Mouse (Mus musculus): ENCODE data around the gene Dnaaf2. TPM values are rescaled to one million over a fixed set of nuclear protein-coding genes. Genes with fewer than 3 reads are reported as not detected.
A peak's percentile ranks its signal among the peaks of the same experiment; 100 is the strongest.

The Dnaaf2 gene
- polyA plus RNA-seq, 1 experiment from 2014 or later: 14.2 TPM

DNA sequence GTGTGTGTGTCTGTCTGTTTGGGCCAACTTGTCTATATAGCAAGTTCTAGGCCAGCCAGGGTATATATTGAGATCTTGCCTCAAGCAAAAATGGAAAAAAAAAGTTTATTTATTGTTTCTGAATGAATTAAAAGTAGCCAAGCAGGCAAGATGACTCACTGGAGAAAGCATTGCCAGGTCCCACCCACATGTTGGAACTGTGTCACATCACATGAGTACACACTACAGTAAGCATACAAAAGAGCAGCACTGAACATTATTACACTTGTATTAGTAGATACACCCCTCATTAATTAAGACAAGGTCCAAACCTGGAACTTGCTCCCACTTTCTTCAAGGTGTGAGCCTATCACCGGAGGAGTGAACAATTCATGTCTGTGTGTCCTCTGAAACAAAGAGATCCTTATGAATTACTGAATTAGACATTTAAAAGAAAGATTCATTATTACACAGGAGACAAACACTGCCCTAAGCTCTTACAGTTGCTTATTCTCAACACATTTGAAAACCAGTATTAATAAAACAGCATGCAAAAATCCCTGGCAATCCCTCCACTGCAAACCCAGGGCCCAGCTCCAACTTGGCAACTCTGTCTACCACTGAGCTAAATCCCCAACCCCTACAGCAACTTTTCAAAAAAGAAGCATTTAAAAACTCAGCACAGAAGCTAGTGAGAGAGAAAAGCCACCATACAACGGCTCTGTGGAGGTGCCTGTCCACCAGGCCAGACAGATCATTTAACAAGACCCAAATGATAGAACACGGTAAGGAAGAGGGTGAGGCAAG, 17.0 kb upstream of the Dnaaf2 start:
- Histone ChIP-seq H3K4me3 (replicated peaks) (no peak overlapping the region), H3K36me3 (peaks cover 45% of the 10 kb centered on the region), H3K4me2 (replicated peaks) (no peak overlapping the region), H3K27ac (replicated peaks) (peak overlapping the region; percentile 49; the same call in 1 of the 2 replicates), H3K9ac (no peak overlapping the region), H3K4me1 (no peaks in the 10 kb centered on the region), H3K27me3 (no peaks in the 10 kb centered on the region), H3K9me3 (replicated peaks) (no peaks in the 10 kb centered on the region)
- no peak for ATAC-seq (ENCODE audit: insufficient number of reproducible peaks, low FRiP score, low TSS enrichment, low read depth)
- 84% methylated on average over 3 of the region's 3 CpGs for WGBS

DNA sequence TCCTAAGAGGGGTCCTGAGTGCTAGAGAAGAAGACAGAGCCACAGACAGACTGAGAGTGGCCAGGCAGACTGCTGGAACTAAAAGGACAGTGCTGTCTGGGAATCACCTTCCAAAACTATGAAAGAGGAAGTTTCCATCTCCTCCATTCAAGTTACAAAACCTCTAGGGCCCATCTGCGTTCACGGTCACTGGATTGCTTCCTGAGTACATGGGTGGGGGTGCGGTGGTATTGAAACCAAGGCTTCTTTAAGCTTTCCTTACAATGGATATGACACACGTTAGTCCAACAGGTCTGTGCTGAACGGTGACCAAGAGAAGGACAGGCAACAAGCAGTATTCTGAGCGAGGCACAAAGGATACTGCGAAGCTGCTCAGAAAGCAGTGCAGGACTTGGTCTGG, 16.2 kb upstream of the Dnaaf2 start:
- no peaks in the 10 kb centered on the region for H3K9me3 ChIP-seq (replicated peaks)
- H3K36me3 ChIP-seq: peaks cover 39% of the 10 kb centered on the region
- H3K4me2 ChIP-seq (replicated peaks): no peak overlapping the region
- no peaks in the 10 kb centered on the region for H3K27me3 ChIP-seq
- no peak overlapping the region for H3K9ac ChIP-seq
- 92% methylated on average over 7 of the region's 7 CpGs for WGBS
- no peak overlapping the region for H3K4me3 ChIP-seq (replicated peaks)
- no peak overlapping the region for H3K27ac ChIP-seq (replicated peaks)
- no peaks in the 10 kb centered on the region for H3K4me1 ChIP-seq
- ATAC-seq (ENCODE audit: insufficient number of reproducible peaks, low FRiP score, low TSS enrichment, low read depth): no peak

DNA sequence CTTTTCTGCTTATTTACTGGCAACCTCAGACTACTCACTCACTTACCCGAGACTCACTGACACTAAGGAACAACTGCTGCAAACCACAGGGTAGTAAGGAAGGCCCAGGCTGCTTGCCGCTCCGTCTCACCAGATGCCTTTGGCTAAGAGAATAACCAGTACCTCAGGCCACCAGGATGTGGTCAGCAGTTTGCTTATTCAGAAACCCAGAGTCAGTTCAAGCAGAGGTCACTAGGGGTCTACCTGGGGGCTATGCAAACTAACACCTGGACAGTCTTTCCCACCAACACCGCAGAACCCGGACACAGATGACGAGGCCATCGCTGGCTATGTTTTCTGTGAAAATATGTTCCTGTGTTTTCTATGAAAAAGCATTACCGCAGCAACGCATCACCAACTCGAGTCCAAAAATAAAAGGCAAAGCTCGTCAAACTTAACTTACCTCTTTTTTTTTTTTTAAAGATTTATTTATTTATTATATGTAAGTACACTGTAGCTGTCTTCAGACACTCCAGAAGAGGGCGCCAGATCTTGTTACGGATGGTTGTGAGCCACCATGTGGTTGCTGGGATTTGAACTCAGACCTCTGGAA, 15.1 kb upstream of the Dnaaf2 start:
- Histone ChIP-seq H3K36me3 (peaks cover 40% of the 10 kb centered on the region), H3K4me2 (replicated peaks) (no peak overlapping the region), H3K9me3 (replicated peaks) (no peaks in the 10 kb centered on the region), H3K27me3 (no peaks in the 10 kb centered on the region), H3K9ac (no peak overlapping the region), H3K4me3 (replicated peaks) (no peak overlapping the region), H3K4me1 (no peaks in the 10 kb centered on the region), H3K27ac (replicated peaks) (no peak overlapping the region)
- WGBS: 93% methylated on average over 13 of the region's 13 CpGs
- ATAC-seq (ENCODE audit: insufficient number of reproducible peaks, low FRiP score, low TSS enrichment, low read depth): no peak

DNA sequence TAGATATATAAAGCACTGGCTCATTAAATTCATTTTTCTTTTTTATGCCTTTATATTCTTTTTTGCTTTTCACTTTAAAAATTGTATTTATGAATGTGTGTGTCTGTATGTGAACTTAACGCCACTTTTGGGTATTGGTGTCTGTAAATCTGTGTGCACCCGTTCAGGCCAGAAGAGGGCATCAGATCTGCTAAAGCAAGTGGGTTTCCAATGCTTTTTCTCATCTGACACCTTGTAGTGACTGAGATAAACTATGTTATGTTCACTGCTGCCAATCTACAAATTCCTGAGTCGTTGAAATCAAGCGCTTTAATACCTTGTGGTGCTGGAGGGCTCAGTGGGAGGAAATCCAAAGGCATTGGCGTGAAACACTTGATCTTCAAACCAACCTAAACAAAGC, 12.8 kb upstream of the Dnaaf2 start:
- 79% methylated on average over 5 of the region's 5 CpGs for WGBS
- H3K27me3 ChIP-seq: no peaks in the 10 kb centered on the region
- H3K27ac ChIP-seq (replicated peaks): no peak overlapping the region
- H3K4me1 ChIP-seq: no peaks in the 10 kb centered on the region
- peaks cover 47% of the 10 kb centered on the region for H3K36me3 ChIP-seq
- H3K4me2 ChIP-seq (replicated peaks): no peak overlapping the region
- no peak overlapping the region for H3K9ac ChIP-seq
- no peak overlapping the region for H3K4me3 ChIP-seq (replicated peaks)
- H3K9me3 ChIP-seq (replicated peaks): no peaks in the 10 kb centered on the region
- ATAC-seq (ENCODE audit: insufficient number of reproducible peaks, low FRiP score, low TSS enrichment, low read depth): no peak

DNA sequence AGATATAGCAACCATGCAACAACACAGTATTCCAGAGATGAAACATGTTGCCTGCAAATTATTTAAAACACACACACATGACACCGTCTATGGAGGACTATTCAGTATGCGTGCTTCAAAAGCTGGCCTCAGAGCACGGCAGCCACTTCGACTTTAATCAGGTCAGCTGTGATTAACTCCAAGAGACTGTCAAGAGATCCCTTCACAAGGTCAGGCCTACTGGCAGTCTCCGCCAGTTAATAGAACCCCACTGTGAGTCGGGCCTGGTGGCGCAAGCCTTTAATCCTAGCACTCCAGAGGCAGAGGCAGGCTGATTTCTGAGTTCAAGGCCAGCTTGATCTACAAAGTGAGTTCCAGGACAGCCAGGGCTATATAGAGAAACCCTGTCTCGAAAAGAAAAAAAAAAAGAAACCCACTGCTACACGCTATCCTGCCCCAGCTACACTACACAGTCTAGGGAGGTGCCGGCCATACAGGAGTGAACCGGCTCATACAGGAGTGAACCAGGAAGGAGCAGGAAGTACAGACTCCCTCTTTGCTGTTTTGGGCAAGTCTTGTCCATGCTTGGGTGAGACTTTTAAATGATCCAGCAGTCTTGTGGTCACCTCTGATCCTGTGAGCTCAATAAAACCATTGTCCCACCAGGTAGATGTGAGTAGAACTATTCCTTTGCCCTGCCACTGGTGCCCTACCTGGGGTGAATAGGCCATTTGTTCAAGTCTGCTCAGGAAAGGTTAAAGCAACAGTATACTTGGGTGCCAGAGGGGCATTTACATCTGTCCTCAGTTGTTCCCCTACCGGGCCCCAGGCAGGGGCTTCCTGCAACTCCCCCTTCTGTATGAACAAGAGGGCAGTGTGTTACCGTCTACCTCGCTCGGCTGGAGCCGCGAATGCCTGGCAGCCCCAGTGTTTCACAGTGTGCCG, 12.1 kb upstream of the Dnaaf2 start:
- peak; percentile 82; the same call in 1 of the 2 replicates for ATAC-seq (ENCODE audit: insufficient number of reproducible peaks, low FRiP score, low TSS enrichment, low read depth)
- H3K27ac ChIP-seq (replicated peaks): no peak overlapping the region

DNA sequence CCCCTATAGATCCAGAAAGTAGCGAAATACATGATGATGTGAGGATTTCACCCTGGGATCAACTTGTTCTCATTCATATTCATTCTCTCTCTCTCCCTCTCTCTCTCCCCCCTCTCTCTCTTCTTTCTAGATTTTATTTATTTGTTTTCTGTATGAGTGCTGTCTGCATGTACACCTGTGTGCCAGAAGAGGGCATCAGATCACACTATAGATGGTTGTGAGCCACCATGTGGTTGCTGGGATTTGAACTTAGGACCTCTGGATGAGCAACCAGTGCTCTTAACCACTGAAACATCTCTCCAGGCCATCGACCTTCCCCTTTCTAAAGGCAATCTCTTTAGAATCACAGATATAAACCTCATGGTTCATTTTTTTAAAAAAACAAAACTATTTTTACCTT, 10.3 kb upstream of the Dnaaf2 start:
- H3K27me3 ChIP-seq: no peaks in the 10 kb centered on the region
- no peak for ATAC-seq (ENCODE audit: insufficient number of reproducible peaks, low FRiP score, low TSS enrichment, low read depth)
- H3K27ac ChIP-seq (replicated peaks): no peak overlapping the region
- H3K4me3 ChIP-seq (replicated peaks): no peak overlapping the region
- no peaks in the 10 kb centered on the region for H3K4me1 ChIP-seq
- H3K4me2 ChIP-seq (replicated peaks): no peak overlapping the region
- no peaks in the 10 kb centered on the region for H3K9me3 ChIP-seq (replicated peaks)
- WGBS: 93% methylated on average over 2 of the region's 2 CpGs
- peaks cover 42% of the 10 kb centered on the region for H3K36me3 ChIP-seq
- no peak overlapping the region for H3K9ac ChIP-seq

More for the DNA sequence above, 12.1 kb upstream of the Dnaaf2 start:
- Histone ChIP-seq H3K4me1 (no peaks in the 10 kb centered on the region), H3K4me2 (replicated peaks) (no peak overlapping the region), H3K4me3 (replicated peaks) (no peak overlapping the region), H3K27me3 (no peaks in the 10 kb centered on the region), H3K9me3 (replicated peaks) (no peaks in the 10 kb centered on the region), H3K9ac (no peak overlapping the region), H3K36me3 (peaks cover 51% of the 10 kb centered on the region)
- 79% methylated on average over 18 of the region's 18 CpGs for WGBS

DNA sequence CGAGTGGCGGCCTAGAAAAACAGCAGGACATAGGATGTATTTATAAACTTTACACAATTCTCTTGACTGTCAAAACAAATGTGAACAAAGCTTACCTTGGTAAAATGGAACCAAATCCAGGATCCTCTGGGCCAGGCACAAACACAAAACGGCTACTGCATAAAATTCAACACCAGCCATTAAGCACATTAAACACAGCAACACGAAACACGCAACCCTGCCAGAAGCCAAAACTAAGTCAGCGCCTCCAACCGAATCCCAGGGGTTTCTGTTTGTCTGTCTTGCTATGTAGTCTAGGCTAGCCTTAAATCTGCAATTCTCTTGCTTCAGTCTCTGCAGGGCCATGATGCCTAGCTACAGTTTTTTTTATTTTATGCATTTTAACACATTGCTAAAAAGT, 9.7 kb upstream of the Dnaaf2 start:
- WGBS: 92% methylated on average over 7 of the region's 7 CpGs
- Histone ChIP-seq H3K4me2 (replicated peaks) (no peak overlapping the region), H3K36me3 (peaks cover 40% of the 10 kb centered on the region), H3K9ac (no peak overlapping the region), H3K9me3 (replicated peaks) (no peaks in the 10 kb centered on the region), H3K4me1 (no peaks in the 10 kb centered on the region), H3K4me3 (replicated peaks) (no peak overlapping the region), H3K27me3 (no peaks in the 10 kb centered on the region), H3K27ac (replicated peaks) (no peak overlapping the region)
- ATAC-seq (ENCODE audit: insufficient number of reproducible peaks, low FRiP score, low TSS enrichment, low read depth): no peak

DNA sequence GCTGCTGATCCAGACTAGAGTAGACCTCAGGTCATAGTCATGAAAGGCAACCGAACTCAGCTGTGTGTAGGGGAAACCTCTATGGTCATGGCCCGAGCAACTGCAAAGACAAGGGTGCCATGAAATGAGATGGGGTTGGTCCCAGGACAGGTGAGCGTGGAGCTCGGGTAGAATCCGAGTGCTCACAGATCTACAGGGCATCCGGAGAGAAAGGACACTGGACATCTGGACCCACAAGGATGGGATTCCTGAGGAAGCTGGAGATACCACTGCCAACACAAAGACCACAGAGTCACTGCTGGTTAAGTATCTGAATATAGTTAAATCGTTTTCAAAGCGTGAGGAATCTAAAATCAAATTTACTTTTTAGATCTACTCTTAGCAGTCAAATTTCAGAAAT, 9.2 kb upstream of the Dnaaf2 start:
- no peak for ATAC-seq (ENCODE audit: insufficient number of reproducible peaks, low FRiP score, low TSS enrichment, low read depth)
- Histone ChIP-seq H3K4me2 (replicated peaks) (no peak overlapping the region), H3K27me3 (no peaks in the 10 kb centered on the region), H3K36me3 (peaks cover 41% of the 10 kb centered on the region), H3K9ac (no peak overlapping the region), H3K4me1 (no peaks in the 10 kb centered on the region), H3K4me3 (replicated peaks) (no peak overlapping the region), H3K27ac (replicated peaks) (no peak overlapping the region), H3K9me3 (replicated peaks) (no peaks in the 10 kb centered on the region)
- WGBS: 92% methylated on average over 8 of the region's 8 CpGs

DNA sequence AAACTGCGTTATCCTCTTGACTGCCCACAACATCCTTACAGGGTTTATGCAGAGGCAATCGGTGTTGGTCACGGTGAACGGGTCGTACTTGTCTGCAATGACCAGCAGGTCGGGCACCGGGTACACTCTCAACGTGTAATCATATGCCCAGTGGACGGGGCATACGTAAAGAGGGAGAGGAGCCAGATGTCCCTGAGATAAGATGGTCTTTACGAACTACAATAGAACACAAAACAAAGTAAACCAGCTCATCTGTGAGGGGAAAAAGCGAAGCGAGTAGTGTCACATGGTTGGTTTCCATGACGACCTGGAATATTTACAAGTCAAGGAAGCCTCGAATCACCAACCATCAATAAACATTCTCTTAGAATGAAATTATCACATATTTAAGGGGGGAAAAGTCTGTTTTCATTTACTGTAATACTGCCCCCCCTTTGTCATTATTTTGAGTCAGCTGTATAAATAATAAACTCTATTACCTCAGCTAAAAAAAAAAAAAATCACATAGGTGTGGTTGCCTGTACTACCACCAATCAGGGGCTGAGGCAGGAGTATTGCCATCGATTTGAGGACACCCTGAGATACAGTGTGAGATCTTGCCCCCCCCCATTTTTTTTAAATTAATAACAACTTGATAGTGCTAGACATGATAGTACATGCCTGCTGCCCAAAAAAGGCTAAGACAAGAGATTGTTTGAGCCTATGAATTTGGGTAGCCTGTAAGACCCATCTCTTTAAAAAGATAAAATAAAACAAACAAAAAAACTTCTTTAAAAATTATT, 6.0 kb upstream of the Dnaaf2 start, which contains the start of gene Gm49384:
Gm49384 (minus strand) TSS at position 216 of the 782 bp plus-strand sequence.
- WGBS: 83% methylated on average over 16 of the region's 16 CpGs
- no peak for ATAC-seq (ENCODE audit: insufficient number of reproducible peaks, low FRiP score, low TSS enrichment, low read depth)
- Histone ChIP-seq H3K9me3 (replicated peaks) (no peaks in the 10 kb centered on the region), H3K27ac (replicated peaks) (no peak within 1 kb of the TSS), H3K4me3 (replicated peaks) (no peak within 1 kb of the TSS), H3K27me3 (no peaks in the 10 kb centered on the region), H3K4me1 (peaks cover 1% of the 10 kb centered on the region; the same call in 1 of the 2 replicates), H3K9ac (no peak within 1 kb of the TSS), H3K4me2 (replicated peaks) (no peak within 1 kb of the TSS), H3K36me3 (peaks cover 46% of the 10 kb centered on the region)

DNA sequence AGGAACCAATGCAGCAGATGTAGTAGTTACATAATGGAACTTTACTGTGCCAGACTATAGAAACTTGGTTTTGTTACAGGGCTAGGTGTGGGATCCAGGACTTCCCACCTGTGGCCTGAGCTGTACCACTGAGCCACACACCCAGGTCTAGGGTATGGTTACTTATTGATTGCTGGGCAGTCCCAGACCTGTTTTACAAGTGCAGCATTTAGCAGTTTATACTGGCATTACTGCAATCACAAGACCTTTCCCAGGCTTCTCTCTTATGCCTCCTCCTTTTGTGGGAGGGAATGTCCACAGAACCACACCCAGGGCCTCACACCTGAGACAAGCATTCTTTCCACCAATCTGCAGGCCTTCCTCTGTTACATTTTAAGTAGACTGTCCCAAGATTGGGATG, 756 bp upstream of the Dnaaf2 start:
- no peak for ATAC-seq (ENCODE audit: insufficient number of reproducible peaks, low FRiP score, low TSS enrichment, low read depth)
- Histone ChIP-seq H3K4me2 (replicated peaks) (no peak overlapping the region), H3K9ac (no peak overlapping the region), H3K27me3 (no peaks in the 10 kb centered on the region), H3K4me1 (peaks cover 25% of the 10 kb centered on the region), H3K4me3 (replicated peaks) (0 out of 2 replicates have a peak overlapping the region, but pooled peaks have one; percentile 74), H3K27ac (replicated peaks) (no peak overlapping the region), H3K36me3 (peaks cover 27% of the 10 kb centered on the region; the same call in 1 of the 2 replicates), H3K9me3 (replicated peaks) (no peaks in the 10 kb centered on the region)

Data from embryonic facial prominence, embryonic 15.5 days (tissue).